ENCODE assay signal across 9 mouse cellular contexts in genomic region chr11:101169301-101170107, GRCm38 (mm10). TPM values are rescaled to one million over a fixed set of nuclear protein-coding genes. Genes with fewer than 3 reads are reported as not detected.
DNase-seq lines count a peak whose midpoint lies in the region; ATAC-seq and TF ChIP-seq lines count a peak whose summit lies in the region.
"Had no signal": no experiment of that assay in that cellular context is flagged by ENCODE, and none has a peak within 500 bp of the region (broad histone marks: within the 10 kb centered on the region; RNA-seq: fewer than 3 reads in every experiment).

No protein-coding gene starts in this region.

- peaks cover 10% of the 10 kb centered on the region; the same call in 1 of the 2 replicates for H3K79me2 ChIP-seq in CH12.LX (replicated peaks; ENCODE audit: control insufficient read depth, extremely low read depth, insufficient read depth, poor library complexity, severe bottlenecking)

- no peaks in the 10 kb centered on the region for H3K9me3 ChIP-seq in CH12.LX (replicated peaks; ENCODE audit: low read length)
- no peaks in the 10 kb centered on the region for H3K9me3 ChIP-seq in forebrain, embryonic 14.5 days (replicated peaks; ENCODE audit: control insufficient read depth, low read length)
- no peaks in the 10 kb centered on the region for H3K9me3 ChIP-seq in liver, embryonic 12.5 days (replicated peaks)

- peaks cover 28 to 36% of the 10 kb centered on the region in 2 experiments for H3K36me3 ChIP-seq in CH12.LX (replicated peaks in 1 of 2; ENCODE audit: control insufficient read depth in 1 of 2, insufficient read depth in 1 of 2, low read length in 1 of 2)
- peaks cover 16% of the 10 kb centered on the region for H3K36me3 ChIP-seq in forebrain, embryonic 14.5 days (ENCODE audit: control insufficient read depth, insufficient read depth, low read length)
- peaks cover 9% of the 10 kb centered on the region; the same call in 1 of the 2 replicates for H3K36me3 ChIP-seq in liver, embryonic 12.5 days

- peak; percentile 79 for DNase-seq in cerebellum, adult 11-12 months
- no peak for DNase-seq in CH12.LX (ENCODE audit: extremely low read depth)
- no peak for DNase-seq in forebrain, embryonic 14.5 days (ENCODE audit: low spot score)
- no peak for DNase-seq in urinary bladder, postnatal 25 days (ENCODE audit: low spot score)
- no peak for DNase-seq in right cerebral cortex, adult 18-20 months
- DNase-seq in natural killer cell, adult 2 months (ENCODE audit: low spot score in 2 of 2): no peak

- no peak for TF ChIP-seq EP300 in CH12.LX (IDR thresholded peaks at IDR 0.05; ENCODE audit: low read length)

- in situ Hi-C loops in CH12.LX (cut with MboI; ENCODE audit: low pct_ligation_motif_present, low pct_unique_long_range_greater_than_20kb, low sequenced_read_pairs): loop anchor here (5.0 kb wide), 1 partner anchor 32 kb away; no protein-coding TSS in a partner anchor

- peaks cover 3 to 48% of the 10 kb centered on the region in 2 experiments; a peak in 3 of 4 replicates for H3K4me1 ChIP-seq in CH12.LX (ENCODE audit: control insufficient read depth in 1 of 2, insufficient read depth in 2 of 2)
- H3K4me1 ChIP-seq in forebrain, embryonic 14.5 days (ENCODE audit: control insufficient read depth, insufficient read depth, low read length): peaks cover 33% of the 10 kb centered on the region
- H3K4me1 ChIP-seq in liver, embryonic 12.5 days: peaks cover 73% of the 10 kb centered on the region

- H3K27me3 ChIP-seq in CH12.LX (replicated peaks): peaks cover 9% of the 10 kb centered on the region
- peaks cover 69% of the 10 kb centered on the region for H3K27me3 ChIP-seq in forebrain, embryonic 14.5 days (replicated peaks; ENCODE audit: control insufficient read depth, insufficient read depth, low read length)
- H3K27me3 ChIP-seq in liver, embryonic 12.5 days (replicated peaks): peaks cover 100% of the 10 kb centered on the region

- TF ChIP-seq RAD21 in CH12.LX (IDR thresholded peaks at IDR 0.05; ENCODE audit: low read depth, low read length): no peak

- H3K9ac ChIP-seq in CH12.LX (ENCODE audit: insufficient read depth, low read depth): peak overlapping the region; percentile 68
- H3K9ac ChIP-seq in forebrain, embryonic 14.5 days (ENCODE audit: low read length): peak overlapping the region; percentile 73
- H3K9ac ChIP-seq in liver, embryonic 12.5 days: peak overlapping the region; percentile 47; the same call in 1 of the 2 replicates

- ATAC-seq in cerebellum, adult (ENCODE audit: insufficient number of reproducible peaks, low FRiP score, low TSS enrichment): no peak
- ATAC-seq in forebrain, embryonic 14.5 days: no peak
- no peak for ATAC-seq in liver, embryonic 12.5 days

- dilution Hi-C loops in CH12.LX (cut with MboI; ENCODE audit: extremely low pct_ligation_motif_present, extremely low pct_unique_long_range_greater_than_20kb, low sequenced_read_pairs): no loop called here

- no peak for TF ChIP-seq POLR2A in CH12.LX (IDR thresholded peaks at IDR 0.05; ENCODE audit: low read depth, low read length)

- TF ChIP-seq CTCF in CH12.LX (conservative IDR thresholded peaks at IDR 0.05 in 1 of 2, IDR thresholded peaks at IDR 0.05 in 1 of 2; ENCODE audit: low read depth in 2 of 2, low read length in 2 of 2): no peak

- peak overlapping the region; percentile 72 to 97 (median 77) for H3K4me3 ChIP-seq in CH12.LX (replicated peaks in 1 of 3; ENCODE audit: low read depth in 2 of 3, low read length in 2 of 3, poor library complexity in 1 of 3)
- peak overlapping the region; percentile 73 for H3K4me3 ChIP-seq in forebrain, embryonic 14.5 days (ENCODE audit: low read depth, low read length)
- peak overlapping the region; percentile 55 for H3K4me3 ChIP-seq in liver, embryonic 12.5 days

- H3K4me2 ChIP-seq in CH12.LX (ENCODE audit: insufficient read depth, low read depth, poor library complexity, severe bottlenecking): peak overlapping the region; percentile 67
- H3K4me2 ChIP-seq in forebrain, embryonic 14.5 days (ENCODE audit: low read length): peak overlapping the region; percentile 85
- peak overlapping the region; percentile 68 for H3K4me2 ChIP-seq in liver, embryonic 12.5 days

- no peak overlapping the region for H3K27ac ChIP-seq in CH12.LX (ENCODE audit: insufficient read depth, low read depth)
- H3K27ac ChIP-seq in forebrain, embryonic 14.5 days (ENCODE audit: low read depth, low read length): no peak overlapping the region
- H3K27ac ChIP-seq in liver, embryonic 12.5 days: no peak overlapping the region

- 12% methylated on average over 17 of the region's 17 CpGs for WGBS in forebrain, embryonic 14.5 days
- 12% methylated on average over 17 of the region's 17 CpGs for WGBS in liver, embryonic 12.5 days (ENCODE audit: insufficient replicate concordance)

TF ChIP-seq in CH12.LX, 34 proteins besides CTCF, POLR2A, EP300 and RAD21:
- TF ChIP-seq CHD1 (IDR thresholded peaks at IDR 0.05; ENCODE audit: low read depth, low read length): no peak
- no peak for TF ChIP-seq GABPA (IDR thresholded peaks at IDR 0.05; ENCODE audit: insufficient replicate concordance, low read depth, low read length)
- TF ChIP-seq POLR2AphosphoS2 (IDR thresholded peaks at IDR 0.05; ENCODE audit: low read depth, low read length): no peak

RNA-seq across cellular contexts. Expression of gene Cntnap1, which starts 0.8 kb away (rescaled TPM):
- total RNA-seq in CH12.LX (2012; rRNA removed): 15.6 and 16.7 TPM in 2 replicates
- 3.6 and 4.4 TPM in 2 replicates for total RNA-seq in CH12.LX (2014; rRNA removed)
- 17.9 and 19.5 TPM in 2 replicates for polyA plus RNA-seq in CH12.LX (2012; ENCODE audit: insufficient read length, low read depth)
- 0.39 and 0.48 TPM in 2 replicates for polyA plus RNA-seq in forebrain, embryonic 14.5 days (2014; fragmentation: Nextera tagmentation; extraction: Ambion mirVana)
- 0.17 and 0.26 TPM in 2 replicates for polyA plus RNA-seq in liver, embryonic 12.5 days (2016; fragmentation: Nextera tagmentation; extraction: Ambion mirVana)

RNA-seq across cellular contexts. Expression of gene Plekhh3, which starts 1.6 kb away (rescaled TPM):
- total RNA-seq in CH12.LX (2012; rRNA removed): 16.3 and 20.3 TPM in 2 replicates
- total RNA-seq in CH12.LX (2014; rRNA removed): 2.8 and 2.9 TPM in 2 replicates
- 3.7 and 5.0 TPM in 2 replicates for polyA plus RNA-seq in CH12.LX (2012; ENCODE audit: insufficient read length, low read depth)
- polyA plus RNA-seq in forebrain, embryonic 14.5 days (2014; fragmentation: Nextera tagmentation; extraction: Ambion mirVana): 4.6 and 5.5 TPM in 2 replicates
- 2.7 and 2.8 TPM in 2 replicates for polyA plus RNA-seq in liver, embryonic 12.5 days (2016; fragmentation: Nextera tagmentation; extraction: Ambion mirVana)

RNA-seq across cellular contexts. Expression of gene Ccr10, which starts 5.7 kb away (rescaled TPM):
- total RNA-seq in CH12.LX (2012; rRNA removed) (29.6 and 58.7 TPM in 2 replicates), CH12.LX (2014; rRNA removed) (14.1 and 17.2 TPM in 2 replicates)
- polyA plus RNA-seq in CH12.LX (2012; ENCODE audit: insufficient read length, low read depth): 12.3 TPM in 2 replicates
- polyA plus RNA-seq in forebrain, embryonic 14.5 days (2014; fragmentation: Nextera tagmentation; extraction: Ambion mirVana): 0.10 TPM in 1 of 2 replicates, not detected in the other
- 0.07 TPM in 1 of 2 replicates, not detected in the other for polyA plus RNA-seq in liver, embryonic 12.5 days (2016; fragmentation: Nextera tagmentation; extraction: Ambion mirVana)

RNA-seq across cellular contexts. Expression of gene Tubg2, which starts 13.8 kb away (rescaled TPM):
- total RNA-seq in CH12.LX (2012; rRNA removed) (3.1 and 4.7 TPM in 2 replicates), CH12.LX (2014; rRNA removed) (1.2 and 2.1 TPM in 2 replicates)
- polyA plus RNA-seq in CH12.LX (2012; ENCODE audit: insufficient read length, low read depth): 8.7 and 10.5 TPM in 2 replicates
- 27.4 and 31.9 TPM in 2 replicates for polyA plus RNA-seq in forebrain, embryonic 14.5 days (2014; fragmentation: Nextera tagmentation; extraction: Ambion mirVana)
- 0.57 and 0.62 TPM in 2 replicates for polyA plus RNA-seq in liver, embryonic 12.5 days (2016; fragmentation: Nextera tagmentation; extraction: Ambion mirVana)
- polyA plus RNA-seq: erythroblast, embryonic 14.5 days had no signal

RNA-seq across cellular contexts. Expression of gene Tubg1, which starts 49.8 kb away (rescaled TPM):
- total RNA-seq in CH12.LX (2012; rRNA removed): 108 and 116 TPM in 2 replicates
- 53.7 and 57.4 TPM in 2 replicates for total RNA-seq in CH12.LX (2014; rRNA removed)
- 182 and 190 TPM in 2 replicates for polyA plus RNA-seq in CH12.LX (2012; ENCODE audit: insufficient read length, low read depth)
- polyA plus RNA-seq in forebrain, embryonic 14.5 days (2014; fragmentation: Nextera tagmentation; extraction: Ambion mirVana): 84.9 and 87.8 TPM in 2 replicates
- polyA plus RNA-seq in liver, embryonic 12.5 days (2016; fragmentation: Nextera tagmentation; extraction: Ambion mirVana): 55.2 and 59.6 TPM in 2 replicates

Comparison
In these comparisons a context has a peak if more than half of its experiments do, and no peak if none do; other contexts are left out.
1. RNA of gene Cntnap1, which starts 0.8 kb away (polyA plus RNA-seq): 17.9 to 19.5 TPM in CH12.LX; 0.39 to 0.48 TPM in forebrain, embryonic 14.5 days and 0.17 to 0.26 TPM in liver, embryonic 12.5 days; every median in the first group is over 10 times any median in the second.
2. RNA of gene Ccr10, which starts 5.7 kb away (polyA plus RNA-seq): 12.3 TPM in CH12.LX; 0.10 TPM in forebrain, embryonic 14.5 days and 0.07 TPM in liver, embryonic 12.5 days; every median in the first group is over 10 times any median in the second.
3. Peak in every context shown above with its lines, with median percentiles within 50 percentile points of each other: H3K4me2 ChIP-seq, H3K4me3 ChIP-seq and H3K9ac ChIP-seq.